Mouse (Mus musculus) heart, adult 9 months (tissue): ENCODE measurements at regions not wholly inside any gene's neighbourhood (a gene's known extent, or its start where the extent isn't known, plus 50 kb on each side); places are given as distances from the start of the nearest gene placed in this dataset.

Source experiments
- DNase-seq, 2 experiments: peaks; one replicate each; pipeline ENCODE4 v3.0.0; 2022; ENCODE audit warnings: low spot score in 2 of 2

DNA sequence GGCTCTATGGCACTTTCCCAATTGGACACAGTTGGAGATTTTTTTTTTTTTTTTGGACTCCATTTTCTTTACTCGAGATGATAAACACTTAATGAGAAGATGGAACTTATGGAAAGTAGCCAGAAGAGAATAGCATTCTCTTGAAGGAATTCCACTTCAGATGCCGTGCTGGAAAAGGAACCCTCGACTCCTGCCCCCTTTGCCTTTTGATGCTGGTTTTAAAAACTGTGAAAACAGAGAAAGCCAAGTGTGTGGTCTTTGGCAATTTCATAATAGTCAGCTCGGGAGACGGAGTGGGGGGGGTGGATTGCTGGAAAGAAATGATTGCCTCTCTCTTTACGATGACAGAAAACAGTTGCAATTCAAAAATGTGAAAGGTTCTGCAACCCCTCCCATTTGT, 429.2 kb downstream of the Fgf9 start:
- no peak for DNase-seq

DNA sequence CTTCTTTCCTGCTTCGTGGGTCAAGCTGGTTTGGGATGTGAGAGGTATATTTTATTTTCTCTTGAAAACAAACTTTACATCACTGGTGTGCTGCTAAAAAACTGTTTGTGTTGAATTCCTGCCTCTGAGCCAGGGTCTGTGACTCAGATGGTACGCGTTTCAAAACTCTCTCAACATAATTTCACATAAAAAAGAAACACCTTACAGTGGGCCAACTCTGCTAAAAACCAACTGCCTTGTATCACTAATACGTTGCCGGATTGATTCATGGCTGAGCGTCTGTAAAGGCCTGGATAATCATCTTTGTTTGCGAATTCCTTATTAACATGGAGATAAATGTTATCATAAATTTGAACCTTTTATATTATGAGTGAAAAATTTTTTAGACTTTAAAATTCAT, 428.7 kb downstream of the Fgf9 start:
- DNase-seq = no peak

DNA sequence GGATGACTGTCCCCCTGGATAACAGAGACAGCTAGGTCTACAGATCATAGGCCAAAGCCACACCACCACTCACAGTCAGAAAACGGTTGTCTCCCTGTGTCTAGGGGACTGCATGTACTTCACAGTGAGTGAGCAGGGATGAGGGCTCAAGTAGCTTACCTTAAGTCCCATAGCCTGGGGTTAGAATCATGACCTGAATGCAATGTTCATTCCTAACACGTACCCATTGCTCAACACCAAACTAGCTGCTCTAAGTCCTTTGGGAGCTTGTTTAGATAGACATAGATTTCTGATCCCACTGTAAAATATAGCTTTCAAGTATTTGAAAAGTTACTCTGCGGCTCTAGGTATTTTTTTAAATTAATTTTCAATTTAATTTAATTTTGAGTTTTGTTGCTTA, 426.6 kb downstream of the Fgf9 start:
- no peak for DNase-seq

DNA sequence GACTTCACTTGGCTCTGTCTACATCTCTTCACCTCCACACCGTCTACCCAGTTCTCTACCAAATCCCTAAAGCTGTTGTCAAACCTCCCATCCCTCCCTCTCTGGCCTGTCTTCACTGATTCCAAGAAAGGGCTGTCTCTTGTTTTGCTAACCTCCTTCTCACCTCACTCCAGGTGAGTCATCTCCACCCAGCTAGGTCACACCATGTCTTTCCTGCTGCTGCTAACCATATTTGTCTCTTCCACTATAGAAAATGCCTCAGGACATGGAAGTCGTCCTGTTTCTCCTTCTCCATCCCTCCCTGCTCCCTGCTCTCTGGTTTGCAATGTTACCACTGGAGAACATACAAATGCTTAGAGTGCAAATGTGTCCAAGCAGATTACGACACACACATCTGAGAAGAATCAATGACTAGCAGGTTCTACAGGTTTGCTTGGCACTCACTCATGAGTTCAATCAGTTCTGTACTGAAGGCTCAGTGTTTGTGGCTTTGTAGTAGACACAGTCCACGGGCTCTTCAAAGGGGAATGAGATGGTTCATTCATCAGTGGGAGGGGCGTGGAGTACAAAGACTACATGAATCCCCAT, 424.1 kb downstream of the Fgf9 start:
- DNase-seq = no peak

DNA sequence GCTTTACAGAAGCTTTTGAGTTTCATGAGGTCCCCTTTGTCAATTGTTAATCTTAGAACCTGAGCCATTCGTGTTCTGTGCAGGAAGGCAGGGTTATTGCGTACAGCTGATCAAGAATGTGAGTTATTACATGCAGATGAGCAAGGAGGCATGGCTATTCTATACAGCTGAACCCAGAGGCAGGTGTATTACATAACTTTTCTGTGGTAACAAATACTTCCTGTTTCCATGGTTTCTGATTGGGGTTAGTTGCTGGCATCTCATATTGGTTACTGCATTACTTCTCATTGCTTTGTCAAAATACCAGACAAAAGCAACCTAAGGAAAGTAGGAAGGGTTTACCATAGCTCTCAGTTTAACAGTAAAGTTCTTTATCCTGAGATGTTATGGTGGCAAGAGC, 421.8 kb downstream of the Fgf9 start:
- DNase-seq = no peak

DNA sequence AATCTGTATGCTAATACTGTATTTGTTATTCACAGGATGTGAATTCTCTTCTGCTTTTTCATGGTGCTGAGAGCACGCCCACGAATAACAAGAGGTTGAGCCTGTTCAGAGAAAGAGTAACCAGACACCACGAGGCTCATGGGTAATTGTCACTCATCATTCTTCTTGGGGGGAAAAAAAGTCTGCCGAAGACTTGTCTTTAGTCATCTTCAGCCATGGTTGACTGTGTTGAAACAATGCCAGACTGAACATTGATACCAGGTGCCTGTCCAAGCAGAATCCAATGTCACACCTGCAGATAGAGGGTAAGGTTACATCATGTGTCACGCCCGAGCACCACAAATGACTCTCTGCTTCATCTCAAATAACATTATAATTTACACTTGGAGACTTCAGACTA, 418.5 kb downstream of the Fgf9 start:
- DNase-seq = no peak

DNA sequence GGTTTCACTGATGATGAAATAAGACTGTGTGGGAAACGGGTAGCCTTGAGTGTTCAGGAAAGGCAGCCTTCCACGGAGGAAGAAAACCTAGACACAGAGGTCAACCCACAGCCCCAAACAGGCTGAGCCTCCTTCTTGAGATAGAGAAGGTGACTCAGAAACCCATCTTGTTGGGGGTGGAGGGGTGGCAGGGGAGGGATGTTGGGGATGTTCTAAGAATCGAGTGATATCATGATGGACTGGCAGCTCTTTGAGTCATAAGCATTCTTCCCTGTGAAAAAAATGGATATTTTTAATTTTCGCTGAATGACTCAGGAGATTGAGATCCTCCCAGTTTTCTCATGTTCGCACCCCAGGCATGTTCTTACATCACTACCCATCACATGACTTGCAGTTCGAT, 417.5 kb downstream of the Fgf9 start:
- DNase-seq = no peak

DNA sequence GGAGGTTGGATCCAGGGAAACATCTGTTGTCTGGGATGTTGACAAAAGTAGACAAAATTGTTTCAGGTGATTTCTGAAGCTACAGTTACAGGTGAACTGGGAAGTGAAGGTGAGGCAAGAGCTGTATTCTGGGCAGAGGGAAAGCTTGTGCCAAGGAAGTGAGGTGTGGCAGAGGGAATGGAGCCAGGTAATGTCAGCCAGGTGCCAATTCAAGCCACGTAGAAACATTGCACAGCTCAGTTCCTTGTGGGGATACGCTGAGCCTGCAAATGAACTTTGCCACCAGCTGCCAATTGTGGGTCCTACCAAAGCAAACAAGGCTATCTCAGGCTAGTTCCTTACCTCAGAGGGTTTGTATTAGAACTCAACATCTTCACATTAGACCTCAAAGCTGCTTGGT, 410.1 kb downstream of the Fgf9 start:
- DNase-seq = no peak

DNA sequence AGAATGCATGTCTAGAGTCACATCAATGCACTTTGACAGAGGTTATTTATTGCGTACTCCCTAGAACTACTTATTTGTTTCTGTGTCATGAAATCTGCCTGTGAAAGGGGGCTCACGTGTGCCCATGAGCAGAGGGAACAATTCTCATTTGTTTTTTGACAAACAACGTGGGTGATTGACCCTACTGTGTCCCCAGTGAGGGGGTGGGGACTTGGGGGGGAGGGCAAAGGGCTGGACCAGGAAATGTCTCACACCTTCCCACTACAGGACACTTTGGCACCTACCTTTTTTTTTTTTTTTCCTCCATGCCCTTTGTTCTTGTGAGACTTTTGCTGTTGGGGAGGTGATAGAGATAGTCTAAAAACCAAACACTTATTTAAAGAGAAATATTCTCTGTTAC, 400.3 kb downstream of the Fgf9 start:
- DNase-seq = no peak

DNA sequence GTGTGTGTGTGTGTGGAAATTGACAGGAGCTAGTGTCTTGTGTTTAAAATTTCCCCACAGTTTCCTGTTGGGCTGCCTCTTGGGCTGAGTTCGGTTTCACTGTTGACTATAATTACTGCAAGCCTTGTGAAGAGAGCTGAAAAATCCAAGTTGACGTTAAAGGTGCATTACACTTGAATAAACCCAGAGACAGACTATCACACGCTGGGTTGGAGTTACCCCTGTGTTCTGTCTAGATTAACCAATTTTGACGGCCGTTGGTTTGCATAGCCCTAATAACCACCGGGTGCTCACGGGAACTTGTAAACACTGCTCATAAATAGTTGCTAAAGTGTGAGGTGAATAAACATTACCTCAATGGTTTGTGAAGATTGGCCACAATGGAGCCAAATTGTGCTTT, 398.1 kb downstream of the Fgf9 start:
- DNase-seq = no peak

DNA sequence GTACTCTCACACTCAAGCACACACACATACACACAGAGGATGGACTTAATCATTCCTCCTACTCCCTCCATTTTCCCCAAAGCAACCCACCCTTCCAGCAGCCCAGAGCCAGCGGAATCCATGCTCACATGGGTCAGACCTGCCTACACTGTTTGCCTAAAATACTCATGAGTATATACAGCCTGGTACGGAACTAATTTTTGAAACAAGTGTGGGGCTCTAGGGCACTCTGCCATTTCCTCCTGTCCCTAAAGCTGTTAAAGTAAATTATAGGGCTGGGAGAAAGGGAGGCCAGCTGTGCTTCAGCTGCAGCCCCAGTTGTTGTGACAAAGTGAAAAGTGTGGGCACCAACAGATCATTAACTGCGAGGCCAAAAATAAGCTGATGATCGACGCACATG, 397.5 kb downstream of the Fgf9 start:
- no peak for DNase-seq

DNA sequence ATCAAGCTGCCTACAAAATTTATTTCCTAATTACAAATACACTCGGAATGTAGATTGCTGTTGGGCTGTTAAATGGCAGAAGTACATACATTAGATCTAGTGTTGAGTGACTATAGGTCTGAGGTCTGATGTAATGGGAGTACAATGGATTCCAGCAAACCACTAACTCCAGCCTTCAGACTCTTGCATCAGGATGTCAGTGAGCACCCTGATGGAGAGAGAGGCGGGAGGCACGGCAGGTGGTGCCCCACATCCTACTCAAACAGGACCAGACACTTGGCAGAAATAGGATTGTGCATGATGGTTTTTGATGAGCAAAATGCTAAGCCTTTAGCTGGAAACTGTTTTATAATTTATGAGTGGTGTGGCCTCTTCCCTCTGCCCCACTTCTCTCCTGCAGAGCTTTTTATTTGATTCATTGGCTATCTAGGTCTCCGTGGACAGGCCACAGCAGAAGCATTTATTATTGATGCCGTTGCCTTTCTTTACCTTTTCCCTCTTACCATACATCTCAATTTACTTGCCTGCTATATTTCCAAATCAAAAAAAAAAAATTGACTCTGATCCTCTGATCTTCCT, 376.5 kb downstream of the Fgf9 start:
- no peak for DNase-seq

DNA sequence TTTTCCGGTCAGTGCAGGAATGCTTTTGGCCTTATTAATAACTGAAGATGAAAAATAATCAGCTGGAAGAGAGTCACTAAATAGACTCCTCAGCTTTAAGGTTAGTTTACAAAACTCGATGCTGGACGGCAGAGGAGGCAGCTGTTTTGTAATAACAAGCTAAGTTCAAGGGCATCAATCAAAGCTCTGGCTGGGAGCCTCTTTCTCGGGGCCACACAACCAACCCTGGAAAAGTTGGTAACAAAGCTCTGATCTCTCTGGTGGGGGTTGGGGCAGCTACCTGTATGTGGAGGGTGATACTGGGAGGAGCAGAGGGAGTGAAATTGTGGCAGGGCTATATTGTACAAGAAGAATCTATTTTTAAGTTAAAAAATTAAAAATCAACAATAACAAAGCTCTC, 374.1 kb downstream of the Fgf9 start:
- no peak for DNase-seq

DNA sequence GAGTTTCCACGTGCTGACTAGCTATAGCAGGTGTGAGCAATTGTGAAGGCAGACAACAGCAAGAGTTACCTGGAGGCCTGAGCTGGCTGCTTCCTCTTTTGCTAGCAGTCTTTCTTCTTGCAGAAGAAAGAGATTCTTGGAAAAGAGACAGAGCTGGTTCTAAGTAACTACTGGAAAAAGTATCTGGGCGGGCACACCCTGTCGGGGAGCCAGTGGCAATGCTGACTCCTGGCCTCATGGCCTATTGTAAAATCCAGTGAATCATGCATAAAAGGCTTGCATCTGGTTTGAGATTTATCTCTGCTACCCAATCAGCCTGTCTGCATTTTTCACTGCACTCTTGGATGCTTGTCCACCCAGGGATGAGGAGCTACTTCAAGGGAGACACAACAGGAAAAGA, 372.2 kb downstream of the Fgf9 start:
- no peak for DNase-seq

DNA sequence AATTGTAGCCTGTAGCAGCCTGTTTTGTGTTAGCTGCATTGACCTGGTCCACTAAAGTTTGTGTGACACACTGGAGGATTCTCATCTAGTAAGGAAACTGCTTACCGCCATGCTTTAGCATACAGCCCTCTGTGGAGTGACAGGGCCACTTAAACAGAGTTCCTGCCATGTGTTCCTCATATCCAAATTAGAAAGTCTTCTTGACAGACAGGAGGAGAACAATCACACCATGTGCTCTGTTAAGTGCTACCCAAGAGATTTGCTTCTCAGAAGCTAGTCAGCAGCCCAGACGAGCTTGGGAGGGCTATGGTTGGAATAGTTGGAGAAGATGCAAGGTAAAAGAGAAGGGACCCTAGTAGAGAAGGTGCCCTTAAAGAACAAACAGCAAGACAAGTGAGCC, 369.6 kb downstream of the Fgf9 start:
- DNase-seq = no peak

DNA sequence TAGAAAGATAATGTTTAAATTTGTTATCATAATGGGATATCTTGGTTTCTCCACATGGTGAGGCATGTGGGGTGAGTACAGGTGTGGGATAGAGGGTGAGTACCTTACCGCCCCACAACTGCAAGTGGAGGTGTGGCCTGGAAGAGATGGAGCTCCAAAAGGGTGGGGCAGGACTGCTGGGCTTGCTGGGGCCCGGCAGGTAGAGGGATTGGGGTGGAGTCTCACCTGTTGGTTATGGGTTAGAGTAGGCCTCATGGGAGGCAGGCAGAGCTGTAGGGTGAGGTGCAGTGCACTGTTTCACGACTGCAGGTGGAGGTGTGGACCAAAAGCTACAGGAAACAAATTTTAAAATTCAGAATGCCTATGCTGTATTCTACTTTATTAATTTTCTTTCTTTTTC, 365.7 kb downstream of the Fgf9 start:
- DNase-seq = no peak

DNA sequence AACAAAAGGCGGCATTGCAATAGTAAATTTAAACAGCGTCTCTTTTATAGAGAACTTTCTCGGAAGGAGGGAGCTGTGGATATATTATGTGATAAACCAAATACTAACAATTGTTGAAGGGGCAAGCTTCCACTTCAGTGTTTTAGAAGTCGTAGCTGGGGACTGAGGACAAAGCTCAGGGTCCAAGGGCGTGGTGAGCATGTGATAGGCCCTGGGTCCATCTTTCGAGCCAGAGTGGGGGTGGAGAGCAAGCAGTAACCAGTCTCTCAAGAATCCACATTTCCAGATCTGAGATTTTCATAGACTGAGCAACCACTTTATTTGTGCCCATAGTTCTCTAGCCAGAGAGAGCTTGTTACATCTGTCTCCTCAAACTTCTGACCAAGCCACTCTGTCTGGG, 356.1 kb downstream of the Fgf9 start:
- no peak for DNase-seq

DNA sequence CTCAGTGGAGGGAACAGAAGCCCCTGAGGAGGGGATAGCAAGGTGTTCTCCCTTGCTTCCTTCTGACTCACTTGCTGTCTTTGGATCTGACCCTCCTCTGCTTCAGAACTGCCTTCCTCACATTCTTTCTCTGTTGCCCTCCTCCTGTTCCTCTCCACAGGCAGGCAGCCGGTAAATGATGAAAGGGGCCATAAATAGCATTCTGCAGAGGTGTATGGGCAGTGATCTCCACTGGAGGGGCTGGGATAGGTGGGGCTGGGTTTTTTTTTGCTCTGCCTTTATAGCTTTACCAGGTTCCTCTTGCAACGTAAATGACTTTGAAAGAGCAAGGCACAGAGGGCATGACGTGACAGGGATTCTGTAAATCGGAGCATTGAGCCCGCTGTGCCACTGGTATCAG, 351.6 kb downstream of the Fgf9 start:
- no peak for DNase-seq

DNA sequence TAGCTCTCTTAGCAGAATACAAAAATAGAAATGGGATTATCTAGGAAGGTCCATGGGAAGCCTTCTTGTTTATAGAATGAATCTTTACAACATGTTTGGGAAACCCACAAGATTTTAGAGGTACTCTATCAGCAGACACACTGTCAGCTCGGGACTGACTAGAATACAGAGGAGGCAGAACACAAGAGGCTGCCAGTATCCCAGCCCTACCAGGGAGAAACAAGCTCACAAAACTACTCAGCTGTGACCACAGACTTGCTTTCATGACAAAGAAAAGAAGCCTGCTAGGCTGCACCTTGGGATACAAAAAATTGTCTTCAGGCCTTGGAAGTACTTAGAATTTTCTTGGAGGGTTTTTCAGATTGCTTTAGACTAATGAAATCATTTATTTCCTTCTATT, 347.2 kb downstream of the Fgf9 start:
- no peak for DNase-seq

DNA sequence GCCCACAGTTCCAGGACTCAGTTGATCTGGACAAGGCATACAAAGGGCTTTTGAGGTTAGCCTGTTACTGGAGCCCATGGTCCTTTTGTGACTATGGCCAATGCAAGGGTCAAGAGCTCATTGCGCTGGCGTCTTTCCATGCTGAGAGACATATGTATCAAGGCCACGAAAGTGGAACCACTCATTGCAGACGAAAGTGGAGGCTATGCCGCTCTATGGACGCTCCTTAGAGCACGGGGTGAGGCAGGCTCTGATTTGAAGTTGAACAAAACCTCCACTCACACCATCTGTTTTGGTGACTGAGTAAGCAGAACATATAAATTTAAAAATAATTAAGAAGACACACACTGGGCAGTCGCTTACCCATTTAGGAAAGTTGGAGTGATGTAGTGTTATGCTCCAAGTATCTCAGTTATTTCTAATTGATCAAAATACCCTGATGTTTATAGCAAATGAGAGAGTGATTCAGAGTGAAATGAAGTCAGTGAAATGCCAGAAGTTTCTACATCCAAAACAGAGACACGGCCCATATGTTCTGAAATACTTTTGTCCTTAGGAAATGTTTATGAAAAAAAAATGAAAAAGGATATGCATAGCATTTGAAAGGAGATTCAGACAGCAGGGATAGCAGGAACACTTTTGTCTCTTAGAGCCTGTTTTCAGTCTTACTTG, 321.8 kb downstream of the Fgf9 start:
- no peak for DNase-seq

DNA sequence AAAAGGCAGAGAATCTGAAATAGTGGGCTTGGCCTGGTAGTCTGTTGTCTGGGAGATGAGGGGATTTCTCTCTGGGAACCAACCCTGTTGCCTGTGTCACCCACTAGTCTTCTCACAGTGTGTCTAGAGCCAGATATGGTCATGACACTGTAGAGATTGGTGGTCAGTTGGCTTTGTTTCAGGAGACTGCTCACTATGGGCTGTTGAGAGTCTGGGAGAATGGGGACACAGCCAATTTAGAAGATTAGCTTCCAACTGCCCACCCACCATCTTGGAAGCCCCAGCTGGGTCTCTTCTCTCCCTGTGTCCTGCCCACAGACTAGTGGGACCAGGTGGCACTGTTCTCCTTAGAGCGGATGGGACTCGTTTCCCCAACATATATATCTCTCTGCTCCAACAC, 320.4 kb downstream of the Fgf9 start:
- no peak for DNase-seq

DNA sequence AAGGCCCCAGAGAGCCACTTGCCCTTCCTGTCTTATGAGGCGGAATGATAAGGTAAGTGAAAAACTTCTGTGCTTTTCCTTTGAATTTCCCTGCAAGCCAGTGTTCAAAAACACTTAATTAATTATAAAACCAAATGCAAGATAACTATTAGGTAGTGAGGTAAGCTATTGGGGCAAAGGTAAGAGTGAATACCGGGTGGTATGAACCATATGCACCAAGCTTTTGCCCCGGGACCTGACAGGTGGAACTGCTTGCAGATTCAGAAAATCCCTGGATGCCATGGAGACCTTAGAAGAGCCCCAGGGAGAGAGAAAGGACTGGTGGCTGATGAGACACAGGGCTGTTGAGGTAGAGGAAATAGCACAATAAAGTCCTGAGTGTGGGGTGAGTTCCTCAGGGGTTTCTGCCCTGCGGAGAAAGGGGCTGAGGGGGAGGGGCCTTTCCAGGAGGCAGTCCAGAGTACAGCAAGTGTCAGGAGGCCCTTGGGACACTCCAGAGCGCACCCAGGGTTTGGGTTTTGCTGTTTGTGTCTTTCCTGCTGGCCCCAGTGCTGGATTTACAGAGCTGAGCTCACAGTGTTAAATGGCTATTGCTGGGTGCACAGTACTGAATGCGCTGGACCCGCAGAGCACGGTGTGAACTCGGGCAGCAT, 317.1 kb downstream of the Fgf9 start:
- no peak for DNase-seq

DNA sequence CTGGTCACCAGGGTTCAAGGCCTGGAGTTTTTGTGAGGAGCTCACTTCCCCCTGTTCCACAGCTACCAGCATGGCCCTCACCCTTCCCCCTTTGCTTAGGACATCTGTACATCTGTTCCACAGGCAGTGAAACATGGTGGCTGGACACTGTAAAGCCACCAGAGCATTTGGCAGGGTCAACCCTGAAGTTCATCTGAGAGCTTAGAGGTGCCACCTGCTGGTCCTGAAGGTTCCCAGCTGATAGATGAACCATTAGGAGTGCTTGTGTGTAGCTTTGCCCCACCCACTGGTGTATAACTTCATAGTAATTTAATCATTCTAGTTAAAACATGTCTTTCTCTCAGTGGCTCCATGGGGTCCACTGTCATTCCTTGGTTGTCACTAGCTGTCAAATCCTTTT, 304.7 kb downstream of the Fgf9 start:
- DNase-seq = peak in 1 of 2 experiments; percentile 1
